Mouse (Mus musculus) forebrain, embryonic 15.5 days (tissue): ENCODE measurements around the gene Tbc1d10b. TPM values are rescaled to one million over a fixed set of nuclear protein-coding genes. Genes with fewer than 3 reads are reported as not detected.

Experiments
- ATAC-seq: fragments of 200-750 bp; cut with Nextera tagmentation; replicated peaks from 2 replicates; pipeline ENCODE4 v1.8.0; 2017; ENCODE audit warnings: mild to moderate bottlenecking, moderate TSS enrichment, moderate library complexity
- H3K27ac ChIP-seq: fragments of 300-500 bp; sonication (generic); replicated peaks from 2 replicates; pipeline ENCODE4 v1.5.1; 2015; ENCODE audit warnings: mild to moderate bottlenecking, inconsistent platforms
- H3K27me3 ChIP-seq: fragments of 300-500 bp; sonication (generic); 2 replicates; pipeline ENCODE4 v1.6.1; 2015; ENCODE audit warnings: inconsistent platforms
- H3K36me3 ChIP-seq: fragments of 300-500 bp; sonication (generic); 2 replicates; pipeline ENCODE4 v1.6.1; 2015; ENCODE audit warnings: mild to moderate bottlenecking, inconsistent platforms
- H3K4me1 ChIP-seq: fragments of 300-500 bp; sonication (generic); 2 replicates; pipeline ENCODE4 v1.6.1; 2015; ENCODE audit warnings: inconsistent platforms
- H3K4me2 ChIP-seq: fragments of 300-500 bp; sonication (generic); replicated peaks from 2 replicates; pipeline ENCODE4 v1.6.1; 2015; ENCODE audit warnings: mild to moderate bottlenecking, inconsistent platforms
- H3K4me3 ChIP-seq: fragments of 300-500 bp; sonication (generic); 2 replicates; pipeline ENCODE4 v1.5.1; 2015; ENCODE audit warnings: mild to moderate bottlenecking, inconsistent platforms
- H3K9ac ChIP-seq: fragments of 300-500 bp; sonication (generic); replicated peaks from 2 replicates; pipeline ENCODE4 v1.6.1; 2015; ENCODE audit warnings: mild to moderate bottlenecking, inconsistent platforms
- H3K9me3 ChIP-seq: fragments of 300-500 bp; sonication (generic); 2 replicates; pipeline ENCODE4 v1.6.1; 2016; ENCODE audit warnings: inconsistent platforms
- WGBS: fragments of 180-500 bp; shearing (Covaris S2); methylation state at CpG from one replicate; pipeline ENCODE4 v1.1.7; 2015; ENCODE audit warnings: mixed read lengths; 5-methylcytosine and 5-hydroxymethylcytosine counted together
- polyA plus RNA-seq: library from polyadenylated mRNA; unstranded; fragments of >200 nt; fragmentation: Nextera tagmentation; extraction: Ambion mirVana; gene quantifications from 2 replicates; pipeline ENCODE4 v1.2.1, GENCODE M21; 2015

The Tbc1d10b gene
- polyA plus RNA-seq, 1 experiment from 2014 or later, result 33.6 TPM

GRCm38 (mm10) chr7:127165607-127166493, 42.4 kb downstream of the Tbc1d10b start:
- Histone ChIP-seq H3K36me3 (no peaks in the 10 kb centered on the region), H3K4me1 (no peaks in the 10 kb centered on the region), H3K4me2 (no peak overlapping the region), H3K9me3 (no peaks in the 10 kb centered on the region), H3K9ac (no peak overlapping the region), H3K27me3 (no peaks in the 10 kb centered on the region), H3K27ac (no peak overlapping the region), H3K4me3 (no peak overlapping the region)
- ATAC-seq, result no peak
- 81% methylated on average over 12 of the region's 12 CpGs for WGBS

GRCm38 (mm10) chr7:127164002-127164401, 44.3 kb downstream of the Tbc1d10b start:
- Histone ChIP-seq H3K4me3 (no peak overlapping the region), H3K27me3 (no peaks in the 10 kb centered on the region), H3K9ac (no peak overlapping the region), H3K4me2 (no peak overlapping the region), H3K9me3 (no peaks in the 10 kb centered on the region), H3K36me3 (no peaks in the 10 kb centered on the region), H3K4me1 (no peaks in the 10 kb centered on the region), H3K27ac (no peak overlapping the region)
- WGBS, result 83% methylated on average over 4 of the region's 4 CpGs
- ATAC-seq, result no peak

GRCm38 (mm10) chr7:127162546-127162945, 45.7 kb downstream of the Tbc1d10b start:
- Histone ChIP-seq H3K4me3 (no peak overlapping the region), H3K9ac (no peak overlapping the region), H3K27me3 (no peaks in the 10 kb centered on the region), H3K4me2 (no peak overlapping the region), H3K9me3 (no peaks in the 10 kb centered on the region), H3K36me3 (no peaks in the 10 kb centered on the region), H3K4me1 (no peaks in the 10 kb centered on the region), H3K27ac (no peak overlapping the region)
- WGBS, result 83% methylated on average over 5 of the region's 5 CpGs
- no peak for ATAC-seq

GRCm38 (mm10) chr7:127157548-127157947, 50.7 kb downstream of the Tbc1d10b start:
- Histone ChIP-seq H3K4me1 (no peaks in the 10 kb centered on the region), H3K36me3 (no peaks in the 10 kb centered on the region), H3K4me2 (no peak overlapping the region), H3K9me3 (no peaks in the 10 kb centered on the region), H3K27me3 (no peaks in the 10 kb centered on the region), H3K4me3 (no peak overlapping the region), H3K27ac (no peak overlapping the region), H3K9ac (no peak overlapping the region)
- 84% methylated on average over 4 of the region's 4 CpGs for WGBS
- no peak for ATAC-seq

- Histone ChIP-seq H3K27ac (no peak overlapping the region), H3K36me3 (no peaks in the 10 kb centered on the region), H3K9me3 (no peaks in the 10 kb centered on the region), H3K4me2 (no peak overlapping the region), H3K9ac (no peak overlapping the region), H3K4me1 (no peaks in the 10 kb centered on the region), H3K27me3 (no peaks in the 10 kb centered on the region), H3K4me3 (no peak overlapping the region)
- WGBS, result 97% methylated on average over 3 of the region's 3 CpGs
- ATAC-seq, result no peak
Observed at GRCm38 (mm10) chr7:127153477-127153876, 54.8 kb downstream of the Tbc1d10b start.

GRCm38 (mm10) chr7:127152464-127152863, 55.8 kb downstream of the Tbc1d10b start:
- WGBS, result 85% methylated on average over 6 of the region's 6 CpGs
- Histone ChIP-seq H3K9me3 (no peaks in the 10 kb centered on the region), H3K4me3 (no peak overlapping the region), H3K36me3 (no peaks in the 10 kb centered on the region), H3K4me2 (no peak overlapping the region), H3K4me1 (no peaks in the 10 kb centered on the region), H3K27ac (no peak overlapping the region), H3K27me3 (no peaks in the 10 kb centered on the region), H3K9ac (no peak overlapping the region)
- no peak for ATAC-seq

- no peak for ATAC-seq
- H3K36me3 ChIP-seq, result no peaks in the 10 kb centered on the region
- no peak overlapping the region for H3K4me2 ChIP-seq
- no peak overlapping the region for H3K27ac ChIP-seq
- no peaks in the 10 kb centered on the region for H3K9me3 ChIP-seq
- H3K4me1 ChIP-seq, result no peaks in the 10 kb centered on the region
- H3K4me3 ChIP-seq, result no peak overlapping the region
- H3K9ac ChIP-seq, result no peak overlapping the region
- WGBS, result 77% methylated on average over 3 of the region's 3 CpGs
- no peaks in the 10 kb centered on the region for H3K27me3 ChIP-seq
Observed at GRCm38 (mm10) chr7:127147901-127148300, 60.4 kb downstream of the Tbc1d10b start.

Other genes with a start within 250 kb of the Tbc1d10b start
- gene Cdipt, start 232.6 kb downstream of the Tbc1d10b start, polyA plus RNA-seq, result 104 and 105 TPM in 2 replicates
- gene Cdiptos, start 232.4 kb downstream of the Tbc1d10b start, polyA plus RNA-seq, result 0.56 and 0.88 TPM in 2 replicates
- 3.0 and 3.5 TPM in 2 replicates for gene Mvp, start 193.8 kb downstream of the Tbc1d10b start, polyA plus RNA-seq
- not detected in 2 replicates for gene Pagr1b, start 192.0 kb downstream of the Tbc1d10b start, polyA plus RNA-seq
- 32.2 and 40.4 TPM in 2 replicates for gene Pagr1a, start 191.1 kb downstream of the Tbc1d10b start, polyA plus RNA-seq
- 67.9 and 75.6 TPM in 2 replicates for gene Gm42742, start 187.4 kb downstream of the Tbc1d10b start, polyA plus RNA-seq
- 18.0 and 19.8 TPM in 2 replicates for gene Prrt2, start 187.3 kb downstream of the Tbc1d10b start, polyA plus RNA-seq
- 79.3 and 84.0 TPM in 2 replicates for gene Maz, start 181.4 kb downstream of the Tbc1d10b start, polyA plus RNA-seq
- 67.6 and 69.0 TPM in 2 replicates for gene Kif22, start 166.0 kb downstream of the Tbc1d10b start, polyA plus RNA-seq
- gene Zg16, start 121.1 kb downstream of the Tbc1d10b start, polyA plus RNA-seq, result not detected in 2 replicates
- gene AI467606, start 117.1 kb downstream of the Tbc1d10b start, polyA plus RNA-seq, result 1.3 and 1.6 TPM in 2 replicates
- gene Qprt, start 86.2 kb downstream of the Tbc1d10b start, polyA plus RNA-seq, result 0.50 and 0.66 TPM in 2 replicates
- not detected in 2 replicates for gene Spn, start 70.6 kb downstream of the Tbc1d10b start, polyA plus RNA-seq
- 86.7 and 91.5 TPM in 2 replicates for gene Cd2bp2, start 12.4 kb downstream of the Tbc1d10b start, polyA plus RNA-seq
- gene Mylpf, start 422 bp upstream of the Tbc1d10b start, polyA plus RNA-seq, result 6.1 and 6.3 TPM in 2 replicates
- gene Zfp553, start 24.6 kb upstream of the Tbc1d10b start, polyA plus RNA-seq, result 70.7 and 71.5 TPM in 2 replicates
- gene Sept1, start 24.7 kb upstream of the Tbc1d10b start, polyA plus RNA-seq, result 21.8 and 27.8 TPM in 2 replicates
- gene Zfp771, start 35.8 kb upstream of the Tbc1d10b start, polyA plus RNA-seq, result 65.2 and 65.9 TPM in 2 replicates
- 159 and 166 TPM in 2 replicates for gene Dctpp1, start 52.2 kb upstream of the Tbc1d10b start, polyA plus RNA-seq
- gene Sephs2, start 65.6 kb upstream of the Tbc1d10b start, polyA plus RNA-seq, result 48.7 and 49.5 TPM in 2 replicates
- 0.22 and 0.28 TPM in 2 replicates for gene Itgal, start 87.8 kb upstream of the Tbc1d10b start, polyA plus RNA-seq
- 12.1 and 12.7 TPM in 2 replicates for gene Zfp768, start 137.1 kb upstream of the Tbc1d10b start, polyA plus RNA-seq
- 7.6 and 8.9 TPM in 2 replicates for gene Zfp747, start 167.6 kb upstream of the Tbc1d10b start, polyA plus RNA-seq
- gene 9130019O22Rik, start 178.7 kb upstream of the Tbc1d10b start, polyA plus RNA-seq, result 4.8 and 5.5 TPM in 2 replicates
- 5.4 and 5.9 TPM in 2 replicates for gene E430018J23Rik, start 185.2 kb upstream of the Tbc1d10b start, polyA plus RNA-seq
- gene Zfp764, start 198.4 kb upstream of the Tbc1d10b start, polyA plus RNA-seq, result 4.6 and 6.1 TPM in 2 replicates
- 27.8 and 29.5 TPM in 2 replicates for gene Zfp688, start 213.6 kb upstream of the Tbc1d10b start, polyA plus RNA-seq
- 16.2 and 17.1 TPM in 2 replicates for gene Zfp689, start 240.7 kb upstream of the Tbc1d10b start, polyA plus RNA-seq